Mouse (Mus musculus): ENCODE measurements around the gene Prdx3.
"Not testable (repeated sequence)": the region's sequence is repeated elsewhere in the genome, so short reads cannot be mapped to it uniquely, and the experiment has no call there.

Prdx3 gene

GRCm38 (mm10) chr19:60866169-60866568, 8.2 kb downstream of the Prdx3 start:
- not testable (repeated sequence) for DNase-seq (ENCODE audit: low spot score)

- peak; percentile 75 for DNase-seq (ENCODE audit: low spot score)
Measured at GRCm38 (mm10) chr19:60860868-60861700, 13.3 kb downstream of the Prdx3 start, which contains the start of gene Sfxn4. Gene Sfxn4, minus strand, starts transcription at chr19:60861479.

- DNase-seq (ENCODE audit: low spot score), result no peak
Measured at GRCm38 (mm10) chr19:60845731-60846130, 28.6 kb downstream of the Prdx3 start.

GRCm38 (mm10) chr19:60843324-60843723, 31.0 kb downstream of the Prdx3 start:
- no peak for DNase-seq (ENCODE audit: low spot score)

- DNase-seq (ENCODE audit: low spot score), result peak; percentile 52
Measured at GRCm38 (mm10) chr19:60837747-60838146, 36.6 kb downstream of the Prdx3 start.

GRCm38 (mm10) chr19:60818677-60819076, 55.7 kb downstream of the Prdx3 start:
- DNase-seq (ENCODE audit: low spot score), result no peak

All from ovary, postnatal 14 days (tissue).